Mouse (Mus musculus): ENCODE measurements around the gene 1700037H04Rik.

DNA sequence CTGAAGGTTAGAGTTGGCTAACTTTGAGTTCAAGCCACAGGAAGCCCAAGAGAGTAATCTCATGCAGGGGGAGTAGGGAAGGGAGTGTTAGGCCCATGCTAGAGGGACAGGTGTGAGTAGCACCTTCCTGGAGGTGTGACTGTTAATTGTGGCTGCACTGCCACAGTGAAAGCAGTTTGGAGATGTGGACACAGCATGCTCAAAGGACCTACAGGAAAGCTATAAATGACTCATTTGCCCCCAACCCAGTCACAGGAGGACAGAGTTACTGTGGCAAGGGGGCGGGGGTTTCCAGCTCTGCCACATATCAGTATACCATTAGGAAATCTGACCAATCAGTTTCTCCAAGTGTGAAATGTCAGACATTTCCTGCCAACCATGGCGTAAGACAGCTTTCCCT lies 14.3 kb downstream of the 1700037H04Rik start:
- TF ChIP-seq CTCF (IDR thresholded peaks at IDR 0.05) (no peak), POLR2A (IDR thresholded peaks at IDR 0.05; ENCODE audit: insufficient read depth, low read depth, low read length) (peak; percentile 11; the same call in 1 of the 2 replicates), EP300 (IDR thresholded peaks at IDR 0.05; ENCODE audit: insufficient read depth, low read depth, low read length) (no peak)

Measured in heart, adult 2 months (tissue).